Mouse (Mus musculus): ENCODE data around the gene Large1. TPM values are rescaled to one million over a fixed set of nuclear protein-coding genes. Genes with fewer than 3 reads are reported as not detected.
A peak's percentile ranks its signal among the peaks of the same experiment; 100 is the strongest.

Large1 gene
- polyA plus RNA-seq, 1 experiment from 2014 or later, result 4.2 TPM

GRCm38 (mm10) chr8:73310036-73310435 is 43.3 kb downstream of the Large1 start:
- Histone ChIP-seq H3K27me3 (ENCODE audit: insufficient read depth, low read length) (no peaks in the 10 kb centered on the region), H3K27ac (no peak overlapping the region), H3K4me2 (ENCODE audit: low read length) (no peak overlapping the region), H3K4me3 (replicated peaks; ENCODE audit: low read depth, low read length) (no peak overlapping the region), H3K36me3 (ENCODE audit: insufficient read depth, low read length) (no peaks in the 10 kb centered on the region), H3K9ac (ENCODE audit: low read depth, low read length) (no peak overlapping the region), H3K4me1 (replicated peaks; ENCODE audit: insufficient read depth, low read length) (peaks cover 12% of the 10 kb centered on the region; the same call in 1 of the 2 replicates), H3K9me3 (replicated peaks; ENCODE audit: low read length) (no peaks in the 10 kb centered on the region)
- TF ChIP-seq CTCF (IDR thresholded peaks at IDR 0.05; ENCODE audit: low read depth), result no peak
- ATAC-seq (replicated peaks; ENCODE audit: low FRiP score, low read depth), result no peak
- no peak for DNase-seq (ENCODE audit: low spot score)

- ATAC-seq (replicated peaks; ENCODE audit: low FRiP score, low read depth), result no peak
- no peaks in the 10 kb centered on the region for H3K9me3 ChIP-seq (replicated peaks; ENCODE audit: low read length)
- no peak overlapping the region for H3K4me3 ChIP-seq (replicated peaks; ENCODE audit: low read depth, low read length)
- no peaks in the 10 kb centered on the region for H3K36me3 ChIP-seq (ENCODE audit: insufficient read depth, low read length)
- H3K4me1 ChIP-seq (replicated peaks; ENCODE audit: insufficient read depth, low read length), result 0 out of 2 replicates have a peak, but pooled peaks cover 3% of the 10 kb centered on the region
- DNase-seq (ENCODE audit: low spot score), result peak; percentile 18
- no peak overlapping the region for H3K4me2 ChIP-seq (ENCODE audit: low read length)
- no peak overlapping the region for H3K27ac ChIP-seq
- WGBS, result 47% methylated on average over 4 of the region's 4 CpGs
- no peak for TF ChIP-seq CTCF (IDR thresholded peaks at IDR 0.05; ENCODE audit: low read depth)
- no peak overlapping the region for H3K9ac ChIP-seq (ENCODE audit: low read depth, low read length)
- no peaks in the 10 kb centered on the region for H3K27me3 ChIP-seq (ENCODE audit: insufficient read depth, low read length)
These were observed 49.4 kb downstream of the Large1 start for GRCm38 (mm10) chr8:73303907-73304306.

GRCm38 (mm10) chr8:73302947-73303346 is 50.4 kb downstream of the Large1 start:
- no peak for TF ChIP-seq CTCF (IDR thresholded peaks at IDR 0.05; ENCODE audit: low read depth)
- no peak overlapping the region for H3K4me3 ChIP-seq (replicated peaks; ENCODE audit: low read depth, low read length)
- H3K4me1 ChIP-seq (replicated peaks; ENCODE audit: insufficient read depth, low read length), result 0 out of 2 replicates have a peak, but pooled peaks cover 3% of the 10 kb centered on the region
- no peaks in the 10 kb centered on the region for H3K9me3 ChIP-seq (replicated peaks; ENCODE audit: low read length)
- H3K9ac ChIP-seq (ENCODE audit: low read depth, low read length), result no peak overlapping the region
- H3K4me2 ChIP-seq (ENCODE audit: low read length), result no peak overlapping the region
- WGBS, result 61% methylated on average over 3 of the region's 3 CpGs
- ATAC-seq (replicated peaks; ENCODE audit: low FRiP score, low read depth) (no peak), DNase-seq (ENCODE audit: low spot score) (no peak)
- H3K36me3 ChIP-seq (ENCODE audit: insufficient read depth, low read length), result no peaks in the 10 kb centered on the region
- no peak overlapping the region for H3K27ac ChIP-seq
- no peaks in the 10 kb centered on the region for H3K27me3 ChIP-seq (ENCODE audit: insufficient read depth, low read length)

GRCm38 (mm10) chr8:73295531-73295930 is 57.8 kb downstream of the Large1 start:
- ATAC-seq (replicated peaks; ENCODE audit: low FRiP score, low read depth), result no peak
- H3K9me3 ChIP-seq (replicated peaks; ENCODE audit: low read length), result no peaks in the 10 kb centered on the region
- H3K27me3 ChIP-seq (ENCODE audit: insufficient read depth, low read length), result no peaks in the 10 kb centered on the region
- no peak for DNase-seq (ENCODE audit: low spot score)
- H3K9ac ChIP-seq (ENCODE audit: low read depth, low read length), result no peak overlapping the region
- no peaks in the 10 kb centered on the region for H3K4me1 ChIP-seq (replicated peaks; ENCODE audit: insufficient read depth, low read length)
- no peak overlapping the region for H3K27ac ChIP-seq
- H3K4me2 ChIP-seq (ENCODE audit: low read length), result no peak overlapping the region
- H3K36me3 ChIP-seq (ENCODE audit: insufficient read depth, low read length), result no peaks in the 10 kb centered on the region
- no peak overlapping the region for H3K4me3 ChIP-seq (replicated peaks; ENCODE audit: low read depth, low read length)
- TF ChIP-seq CTCF (IDR thresholded peaks at IDR 0.05; ENCODE audit: low read depth), result no peak

- 60% methylated on average over 2 of the region's 2 CpGs for WGBS
- no peak for ATAC-seq (replicated peaks; ENCODE audit: low FRiP score, low read depth)
- Histone ChIP-seq H3K36me3 (ENCODE audit: insufficient read depth, low read length) (no peaks in the 10 kb centered on the region), H3K9me3 (replicated peaks; ENCODE audit: low read length) (no peaks in the 10 kb centered on the region), H3K27me3 (ENCODE audit: insufficient read depth, low read length) (no peaks in the 10 kb centered on the region), H3K4me1 (replicated peaks; ENCODE audit: insufficient read depth, low read length) (no peaks in the 10 kb centered on the region), H3K4me3 (replicated peaks; ENCODE audit: low read depth, low read length) (no peak overlapping the region), H3K27ac (no peak overlapping the region), H3K4me2 (ENCODE audit: low read length) (no peak overlapping the region), H3K9ac (ENCODE audit: low read depth, low read length) (no peak overlapping the region)
- TF ChIP-seq CTCF (IDR thresholded peaks at IDR 0.05; ENCODE audit: low read depth), result no peak
- DNase-seq (ENCODE audit: low spot score), result no peak
These were observed 59.7 kb downstream of the Large1 start for GRCm38 (mm10) chr8:73293655-73294054.

- Histone ChIP-seq H3K4me3 (replicated peaks; ENCODE audit: low read depth, low read length) (no peak overlapping the region), H3K27ac (no peak overlapping the region), H3K4me2 (ENCODE audit: low read length) (no peak overlapping the region), H3K9ac (ENCODE audit: low read depth, low read length) (no peak overlapping the region), H3K36me3 (ENCODE audit: insufficient read depth, low read length) (no peaks in the 10 kb centered on the region), H3K27me3 (ENCODE audit: insufficient read depth, low read length) (no peaks in the 10 kb centered on the region), H3K4me1 (replicated peaks; ENCODE audit: insufficient read depth, low read length) (no peaks in the 10 kb centered on the region), H3K9me3 (replicated peaks; ENCODE audit: low read length) (no peaks in the 10 kb centered on the region)
- WGBS, result 85% methylated on average over 2 of the region's 2 CpGs
- TF ChIP-seq CTCF (IDR thresholded peaks at IDR 0.05; ENCODE audit: low read depth), result no peak
- DNase-seq (ENCODE audit: low spot score) (no peak), ATAC-seq (replicated peaks; ENCODE audit: low FRiP score, low read depth) (no peak)
These were observed 61.7 kb downstream of the Large1 start for GRCm38 (mm10) chr8:73291630-73292029.

GRCm38 (mm10) chr8:73290636-73291035 is 62.7 kb downstream of the Large1 start:
- Histone ChIP-seq H3K4me2 (ENCODE audit: low read length) (no peak overlapping the region), H3K36me3 (ENCODE audit: insufficient read depth, low read length) (no peaks in the 10 kb centered on the region), H3K9me3 (replicated peaks; ENCODE audit: low read length) (no peaks in the 10 kb centered on the region), H3K9ac (ENCODE audit: low read depth, low read length) (no peak overlapping the region), H3K4me1 (replicated peaks; ENCODE audit: insufficient read depth, low read length) (no peaks in the 10 kb centered on the region), H3K27ac (no peak overlapping the region), H3K27me3 (ENCODE audit: insufficient read depth, low read length) (no peaks in the 10 kb centered on the region), H3K4me3 (replicated peaks; ENCODE audit: low read depth, low read length) (no peak overlapping the region)
- WGBS, result 86% methylated on average over 2 of the region's 2 CpGs
- TF ChIP-seq CTCF (IDR thresholded peaks at IDR 0.05; ENCODE audit: low read depth), result no peak
- ATAC-seq (replicated peaks; ENCODE audit: low FRiP score, low read depth) (no peak), DNase-seq (ENCODE audit: low spot score) (no peak)
